In genomic region chr12:93462106-93462505, GRCm38 (mm10) we compare ENCODE assay signal across 13 mouse cellular contexts.
"Had no signal": no experiment of that assay in that cellular context is flagged by ENCODE, and none has a peak within 500 bp of the region (broad histone marks: within the 10 kb centered on the region; RNA-seq: fewer than 3 reads in every experiment).

No protein-coding gene starts in this region.

- ATAC-seq: midbrain, embryonic 16.5 days had no signal

- DNase-seq: lung, adult 18-20 months; lung, embryonic 14.5 days; lung, postnatal 10 days; lung, postnatal 4 days; midbrain, embryonic 14.5 days; retina, postnatal 1 day; right cerebral cortex, postnatal 25 days; right cerebral cortex, postnatal 4 days; spleen, adult 18-20 months; thymus, adult 18-20 months; thymus, postnatal 14 days; thymus, postnatal 36 days had no signal
